Mouse (Mus musculus) liver, embryonic 14.5 days (tissue): Measurements from ENCODE around the gene Piezo1.

ENCODE experiments used
- CTCF ChIP-seq: IDR thresholded peaks from 2 replicates; pipeline ENCODE4 v1.5.1; 2016; ENCODE audit warnings: antibody characterized with exemption, low read depth, control low read depth
- EP300 ChIP-seq: IDR thresholded peaks from 2 replicates; pipeline ENCODE4 v1.6.1; 2016; ENCODE audit warnings: antibody characterized with exemption, low read depth

DNA sequence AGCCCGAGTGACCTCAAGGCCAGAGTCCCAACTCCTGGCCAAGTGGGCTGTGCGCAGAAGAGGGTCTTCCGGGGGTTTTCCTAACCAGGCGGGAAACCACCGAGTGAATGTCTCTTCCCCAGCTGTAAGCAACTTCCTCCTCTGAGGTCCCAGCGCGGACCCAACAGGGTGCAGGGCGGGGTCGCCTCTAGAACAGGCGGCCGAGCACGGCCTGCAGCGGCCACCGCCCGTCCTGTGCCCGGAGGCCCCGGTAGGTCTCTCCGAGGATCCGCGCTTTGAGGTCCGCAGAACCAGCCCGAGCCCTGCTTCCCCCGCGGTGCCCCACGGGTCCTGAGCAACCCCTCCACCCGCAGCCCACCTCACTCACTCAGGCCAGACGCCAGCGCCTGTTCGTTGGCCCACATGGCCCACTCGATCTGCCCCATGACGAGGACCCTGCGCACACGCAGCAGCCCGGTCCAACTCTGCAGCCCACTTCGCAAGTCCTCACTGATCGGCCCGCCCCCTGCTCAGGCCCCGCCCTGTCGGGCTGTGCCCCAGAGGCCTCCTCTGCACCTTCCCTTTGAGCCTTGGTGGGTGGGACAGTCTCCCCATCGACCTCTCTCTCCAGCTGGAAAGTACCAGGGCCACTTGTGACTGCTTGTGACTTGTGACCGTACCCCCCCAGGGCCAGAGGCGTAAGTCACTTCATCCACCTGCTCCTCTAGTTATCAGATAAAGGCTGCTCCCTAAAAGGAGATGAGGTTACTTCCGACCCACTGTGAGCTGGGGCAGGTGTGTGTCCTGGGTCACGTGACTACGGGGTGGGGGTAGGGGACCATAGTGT, 118.5 kb downstream of the Piezo1 start, which contains the start of gene Cyba:
- TF ChIP-seq EP300 (no peak), CTCF (no peak)
